Mouse (Mus musculus): ENCODE measurements around the gene C2cd4d.

Gene C2cd4d

DNA sequence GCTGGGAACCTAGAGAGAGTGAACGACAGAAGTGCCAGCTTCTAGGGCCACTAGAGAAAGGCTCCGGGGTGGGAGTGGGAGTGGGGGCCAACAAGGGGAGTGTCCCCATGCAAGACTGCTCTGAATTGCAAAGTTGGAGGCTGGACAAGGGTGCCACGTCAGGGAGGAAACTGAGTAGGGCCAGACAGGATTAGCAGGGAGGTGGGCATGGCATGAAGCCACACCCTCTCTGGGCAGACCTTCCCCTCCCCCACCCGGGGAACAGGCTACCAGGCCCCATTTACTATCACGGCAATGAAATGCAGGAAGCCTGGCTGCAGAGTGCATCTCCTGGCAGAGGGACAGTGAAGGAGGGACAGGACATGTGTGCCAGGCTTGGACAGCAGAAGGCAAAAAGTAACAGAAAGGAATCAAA is 11.4 kb downstream of the C2cd4d start:
- in situ Hi-C loops (cut with MboI; ENCODE audit: low pct_unique_long_range_greater_than_20kb in 1 of 2, low sequenced_read_pairs in 2 of 2, unreplicated experiment in 1 of 2), result no loop called here

DNA sequence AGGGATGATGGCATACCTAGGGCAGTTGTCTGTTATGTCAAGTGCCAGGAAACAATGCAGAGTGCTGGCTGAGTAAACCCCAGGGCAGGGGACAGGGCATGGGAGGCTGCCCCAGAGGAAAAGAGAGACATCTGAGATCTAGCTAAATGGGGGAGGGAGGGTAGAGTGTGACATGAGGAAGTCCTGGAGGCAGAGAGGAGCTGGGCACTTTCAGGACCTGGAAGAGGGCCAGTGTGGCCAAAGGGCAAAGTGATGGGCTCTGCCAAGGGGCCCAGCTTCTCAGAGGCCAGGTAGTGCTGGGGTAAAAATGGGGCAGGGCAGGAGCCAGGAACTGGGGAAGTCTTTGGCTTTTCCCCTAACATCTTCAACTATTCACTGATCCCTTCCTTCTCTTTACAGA is 12.4 kb downstream of the C2cd4d start:
- in situ Hi-C loops (cut with MboI; ENCODE audit: low pct_unique_long_range_greater_than_20kb in 1 of 2, low sequenced_read_pairs in 2 of 2, unreplicated experiment in 1 of 2), result no loop called here

GRCm38 (mm10) chr3:94375146-94375545 is 12.9 kb downstream of the C2cd4d start:
- in situ Hi-C loops (cut with MboI; ENCODE audit: low pct_unique_long_range_greater_than_20kb in 1 of 2, low sequenced_read_pairs in 2 of 2, unreplicated experiment in 1 of 2), result no loop called here

DNA sequence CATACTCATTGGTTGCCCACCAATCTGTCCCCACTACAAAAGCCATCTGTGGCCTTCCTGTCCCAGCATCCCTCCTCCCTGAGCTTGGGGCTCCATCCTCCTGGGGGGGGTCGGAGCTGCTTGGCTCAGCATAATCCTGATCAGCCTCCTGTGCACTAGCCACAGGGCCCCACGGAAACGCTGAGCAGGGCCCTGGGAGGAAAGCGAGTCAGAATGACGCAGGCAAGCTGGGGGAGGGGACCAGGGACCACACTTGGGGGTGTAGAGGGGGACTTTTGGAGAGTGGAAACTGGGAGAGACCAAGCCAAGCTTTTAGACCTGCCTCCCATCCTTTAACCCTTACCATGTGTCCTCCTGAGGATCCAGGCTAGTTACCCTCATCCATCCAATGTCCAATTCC is 13.6 kb downstream of the C2cd4d start:
- in situ Hi-C loops (cut with MboI; ENCODE audit: low pct_unique_long_range_greater_than_20kb in 1 of 2, low sequenced_read_pairs in 2 of 2, unreplicated experiment in 1 of 2), result no loop called here

- in situ Hi-C loops (cut with MboI; ENCODE audit: low pct_unique_long_range_greater_than_20kb in 1 of 2, low sequenced_read_pairs in 2 of 2, unreplicated experiment in 1 of 2), result no loop called here
Measured at GRCm38 (mm10) chr3:94377028-94377923, 15.0 kb downstream of the C2cd4d start.

- in situ Hi-C loops (cut with MboI; ENCODE audit: low pct_unique_long_range_greater_than_20kb in 1 of 2, low sequenced_read_pairs in 2 of 2, unreplicated experiment in 1 of 2), result no loop called here
Measured at GRCm38 (mm10) chr3:94379831-94380510, 17.7 kb downstream of the C2cd4d start.

GRCm38 (mm10) chr3:94382308-94382707 is 20.1 kb downstream of the C2cd4d start:
- in situ Hi-C loops (cut with MboI; ENCODE audit: low pct_unique_long_range_greater_than_20kb in 1 of 2, low sequenced_read_pairs in 2 of 2, unreplicated experiment in 1 of 2), result no loop called here

DNA sequence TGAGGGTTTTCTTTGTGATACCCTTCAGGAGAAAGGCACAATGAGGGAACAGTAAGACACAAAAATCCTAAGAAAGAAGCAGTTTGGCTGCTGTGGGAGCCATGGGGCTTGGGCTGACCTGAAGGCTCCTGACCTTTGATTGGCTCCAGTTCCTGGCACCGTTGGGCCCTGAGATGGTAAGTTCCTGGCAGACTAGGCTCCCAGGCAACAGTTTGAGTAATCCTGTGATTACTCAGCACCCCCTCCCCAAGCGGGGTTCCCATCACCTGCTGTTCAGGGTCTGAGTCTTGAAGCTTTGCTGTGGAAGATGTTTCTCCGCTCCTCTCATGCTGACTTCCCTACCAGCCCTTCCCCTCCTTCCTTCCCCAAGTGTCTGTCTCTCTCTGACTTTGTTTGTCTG is 21.2 kb downstream of the C2cd4d start:
- in situ Hi-C loops (cut with MboI; ENCODE audit: low pct_unique_long_range_greater_than_20kb in 1 of 2, low sequenced_read_pairs in 2 of 2, unreplicated experiment in 1 of 2), result no loop called here

DNA sequence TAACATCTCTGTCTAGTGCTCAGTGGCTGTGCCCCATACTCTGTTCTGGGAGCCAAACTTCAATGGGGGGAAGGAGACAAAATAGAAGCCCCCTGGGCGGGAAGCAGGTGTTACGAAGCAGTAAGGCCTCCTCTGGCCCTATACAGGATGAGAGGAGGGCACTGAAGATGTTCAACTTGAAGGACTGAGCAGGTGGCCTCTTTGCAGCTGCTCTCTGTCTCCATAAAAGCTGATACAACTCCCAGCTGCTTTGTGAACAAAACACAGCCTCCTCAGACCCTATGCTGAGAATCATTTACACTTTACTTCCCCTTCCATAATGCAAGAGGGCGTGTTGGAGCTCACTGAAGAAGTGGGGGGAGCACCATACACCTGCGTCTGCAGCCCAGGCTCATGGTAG is 24.4 kb downstream of the C2cd4d start:
- in situ Hi-C loops (cut with MboI; ENCODE audit: low pct_unique_long_range_greater_than_20kb in 1 of 2, low sequenced_read_pairs in 2 of 2, unreplicated experiment in 1 of 2), result no loop called here

- in situ Hi-C loops (cut with MboI; ENCODE audit: low pct_unique_long_range_greater_than_20kb in 1 of 2, low sequenced_read_pairs in 2 of 2, unreplicated experiment in 1 of 2), result no loop called here
Measured at GRCm38 (mm10) chr3:94387391-94387790, 25.2 kb downstream of the C2cd4d start.

DNA sequence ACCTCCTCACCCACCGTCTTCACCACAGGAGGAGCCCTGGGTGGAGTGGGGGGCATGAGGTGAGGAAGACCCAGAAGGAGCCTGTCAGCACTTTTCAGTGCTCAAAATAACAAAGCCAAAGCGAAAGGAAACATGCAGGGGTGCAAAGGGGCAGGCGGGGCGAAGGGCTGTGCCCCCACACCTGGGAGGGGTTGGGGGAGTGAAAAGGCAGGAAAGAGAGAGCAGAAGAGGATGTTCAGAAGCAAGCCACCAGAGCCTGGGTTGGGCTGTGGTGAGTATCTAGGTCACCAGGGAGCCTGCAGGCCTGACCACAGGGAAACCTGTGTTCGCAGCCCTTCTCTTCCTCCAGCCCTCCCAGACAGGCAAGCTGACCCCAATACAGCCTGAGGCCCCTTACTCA is 25.8 kb downstream of the C2cd4d start:
- in situ Hi-C loops (cut with MboI; ENCODE audit: low pct_unique_long_range_greater_than_20kb in 1 of 2, low sequenced_read_pairs in 2 of 2, unreplicated experiment in 1 of 2), result no loop called here

DNA sequence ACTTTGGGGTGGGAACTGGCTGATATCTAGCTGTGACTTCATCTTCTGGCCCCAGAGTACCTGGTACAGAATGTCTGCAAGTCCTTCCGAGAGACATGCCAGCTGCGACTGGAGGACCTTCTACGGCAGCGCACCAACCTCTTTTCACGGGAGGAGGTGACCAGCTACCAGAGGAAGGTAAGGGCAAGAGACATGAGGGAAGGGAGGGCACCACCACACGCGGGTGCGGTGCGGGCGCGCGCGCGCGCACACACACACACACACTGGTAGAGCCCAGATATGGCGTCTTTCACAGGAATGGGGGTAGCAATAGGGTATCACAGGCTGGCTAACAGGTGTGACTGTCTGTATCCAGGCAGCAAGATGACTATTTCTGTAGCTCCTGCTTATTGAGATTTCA is 27.2 kb downstream of the C2cd4d start:
- in situ Hi-C loops (cut with MboI; ENCODE audit: low pct_unique_long_range_greater_than_20kb in 1 of 2, low sequenced_read_pairs in 2 of 2, unreplicated experiment in 1 of 2), result no loop called here

DNA sequence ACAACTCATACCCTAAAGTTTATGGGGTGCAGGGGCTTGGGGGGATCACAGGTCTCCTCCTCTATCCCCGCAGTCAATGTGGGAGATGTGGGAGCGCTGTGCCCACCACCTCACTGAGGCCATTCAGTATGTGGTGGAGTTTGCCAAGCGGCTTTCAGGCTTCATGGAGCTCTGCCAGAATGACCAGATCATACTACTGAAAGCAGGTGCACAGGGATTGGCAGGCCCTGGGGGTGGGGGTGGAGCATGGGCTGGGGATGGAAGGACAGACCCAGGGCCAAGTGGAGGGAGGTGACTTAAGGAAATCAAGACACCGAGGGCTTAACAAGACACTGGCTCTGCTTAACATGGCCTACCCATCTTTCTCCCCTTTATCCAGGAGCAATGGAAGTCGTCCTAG is 28.8 kb downstream of the C2cd4d start:
- in situ Hi-C loops (cut with MboI; ENCODE audit: low pct_unique_long_range_greater_than_20kb in 1 of 2, low sequenced_read_pairs in 2 of 2, unreplicated experiment in 1 of 2), result no loop called here

DNA sequence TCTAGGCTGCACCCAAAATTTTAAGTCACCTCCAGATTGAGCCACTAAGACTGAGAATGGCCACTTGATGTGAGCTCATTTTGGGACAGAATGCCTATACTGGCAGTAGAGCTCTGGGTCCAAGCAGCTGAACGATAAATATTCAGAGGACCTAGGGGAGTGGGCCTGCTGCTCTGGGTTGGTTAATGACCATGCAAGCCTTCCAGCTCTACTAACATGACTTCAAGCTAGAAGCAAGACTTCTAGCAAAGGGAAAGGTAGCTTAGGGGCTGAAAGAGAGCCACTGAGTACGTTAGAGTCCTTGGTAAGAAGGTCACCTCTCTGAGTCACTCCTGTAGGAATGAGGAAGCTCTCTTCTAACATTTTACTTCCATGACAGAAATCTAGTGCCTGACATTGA is 29.9 kb downstream of the C2cd4d start:
- in situ Hi-C loops (cut with MboI; ENCODE audit: low pct_unique_long_range_greater_than_20kb in 1 of 2, low sequenced_read_pairs in 2 of 2, unreplicated experiment in 1 of 2), result no loop called here

DNA sequence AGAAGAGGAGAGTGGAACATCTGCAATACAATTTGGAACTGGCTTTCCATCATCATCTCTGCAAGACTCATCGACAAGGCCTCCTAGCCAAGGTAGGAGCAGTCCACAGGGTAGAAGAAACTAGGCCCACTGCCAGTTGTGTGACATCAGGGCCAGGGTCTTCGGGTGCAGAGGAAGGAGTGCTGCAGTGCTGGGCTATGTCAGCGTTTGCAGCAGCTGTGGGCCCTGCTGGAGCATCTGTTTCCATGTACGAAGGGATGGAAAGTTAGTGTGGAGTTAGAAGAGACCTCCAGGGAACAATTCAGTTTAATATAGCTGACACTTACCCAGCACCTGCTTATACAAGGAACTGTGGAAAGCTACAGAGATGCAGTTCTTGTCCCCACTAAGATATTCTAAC is 30.8 kb downstream of the C2cd4d start:
- in situ Hi-C loops (cut with MboI; ENCODE audit: low pct_unique_long_range_greater_than_20kb in 1 of 2, low sequenced_read_pairs in 2 of 2, unreplicated experiment in 1 of 2), result no loop called here

- in situ Hi-C loops (cut with MboI; ENCODE audit: low pct_unique_long_range_greater_than_20kb in 1 of 2, low sequenced_read_pairs in 2 of 2, unreplicated experiment in 1 of 2), result no loop called here
Measured at GRCm38 (mm10) chr3:94396336-94396735, 34.1 kb downstream of the C2cd4d start.

DNA sequence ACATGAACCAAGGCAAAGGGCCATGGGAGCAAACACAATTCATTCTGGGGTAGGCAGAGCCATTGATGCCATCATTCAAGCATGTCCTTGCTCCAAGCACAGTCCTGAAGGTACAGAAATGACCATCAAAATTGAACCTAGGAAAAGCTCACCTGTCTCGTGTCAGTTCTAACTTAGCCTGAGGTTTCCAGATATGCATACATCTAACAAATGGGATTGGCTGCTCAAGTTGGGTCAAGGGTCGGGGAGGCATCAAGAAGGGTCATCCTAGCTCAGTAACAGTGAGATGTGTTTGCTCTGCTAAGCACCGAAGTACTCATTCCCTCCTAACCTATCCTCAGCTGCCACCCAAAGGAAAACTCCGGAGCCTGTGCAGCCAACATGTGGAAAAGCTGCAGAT is 34.6 kb downstream of the C2cd4d start:
- in situ Hi-C loops (cut with MboI; ENCODE audit: low pct_unique_long_range_greater_than_20kb in 1 of 2, low sequenced_read_pairs in 2 of 2, unreplicated experiment in 1 of 2), result no loop called here

GRCm38 (mm10) chr3:94398217-94398616 is 36.0 kb downstream of the C2cd4d start, which contains the start of gene Lingo4:
TSS of gene Lingo4 (plus strand) at chr3:94398517.
- in situ Hi-C loops (cut with MboI; ENCODE audit: low pct_unique_long_range_greater_than_20kb in 1 of 2, low sequenced_read_pairs in 2 of 2, unreplicated experiment in 1 of 2), result no loop called here

DNA sequence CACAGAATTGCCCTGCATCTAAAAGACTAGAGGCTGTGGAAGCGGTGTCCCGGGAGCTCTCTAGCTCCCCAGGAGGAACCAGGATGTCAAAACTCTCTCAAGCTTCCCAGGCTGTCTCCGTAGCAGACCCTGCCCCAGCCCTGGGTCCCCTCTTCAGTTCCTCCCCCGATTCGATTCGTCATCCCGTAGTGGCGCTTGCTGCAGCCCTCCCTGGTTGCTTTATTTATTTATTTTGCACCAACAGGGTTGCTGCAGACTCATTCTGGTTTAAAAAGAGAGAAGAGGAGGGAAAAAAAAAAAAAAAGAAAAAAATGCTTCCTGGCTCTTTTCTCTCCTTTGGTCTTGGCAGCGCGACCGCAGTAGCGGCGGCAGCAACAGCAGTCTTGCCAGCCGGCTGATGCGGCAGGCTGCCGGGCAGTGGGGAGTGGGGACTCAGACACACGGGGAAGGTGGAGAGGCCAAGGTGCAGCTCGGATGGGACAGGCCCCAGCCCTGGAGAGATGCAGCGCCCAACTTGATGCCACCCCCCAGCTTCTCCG is 36.8 kb downstream of the C2cd4d start:
- in situ Hi-C loops (cut with MboI; ENCODE audit: low pct_unique_long_range_greater_than_20kb in 1 of 2, low sequenced_read_pairs in 2 of 2, unreplicated experiment in 1 of 2), result no loop called here
